Mouse (Mus musculus) intestine, embryonic 14.5 days (tissue): ENCODE data around the gene Nsun7. TPM values are rescaled to one million over a fixed set of nuclear protein-coding genes. Genes with fewer than 3 reads are reported as not detected.

Experiments used
- ATAC-seq: fragments of 200-750 bp; cut with Nextera tagmentation; replicated peaks from 2 replicates; pipeline ENCODE4 v1.8.0; 2017; ENCODE audit warnings: low read depth, moderate number of reproducible peaks, moderate TSS enrichment, moderate library complexity; ENCODE audit not compliant: low FRiP score, low TSS enrichment
- DNase-seq: peaks from one replicate; pipeline ENCODE4 v3.0.0-alpha.2; 2018; ENCODE audit warnings: low spot score
- H3K27ac ChIP-seq: fragments of 300-500 bp; sonication (generic); 2 replicates; pipeline ENCODE4 v1.5.1; 2014; ENCODE audit warnings: low read depth, mild to moderate bottlenecking, control low read depth
- H3K27me3 ChIP-seq: fragments of 300-500 bp; sonication (generic); replicated peaks from 2 replicates; pipeline ENCODE4 v1.6.1; 2014; ENCODE audit warnings: low read length, control low read depth; ENCODE audit not compliant: control insufficient read depth, insufficient read depth
- H3K36me3 ChIP-seq: fragments of 300-500 bp; sonication (generic); 2 replicates; pipeline ENCODE4 v1.6.1; 2014; ENCODE audit warnings: low read length, control low read depth; ENCODE audit not compliant: control insufficient read depth, insufficient read depth
- H3K4me1 ChIP-seq: fragments of 300-500 bp; sonication (generic); replicated peaks from 2 replicates; pipeline ENCODE4 v1.6.1; 2014; ENCODE audit warnings: low read length, control low read depth, mixed read lengths; ENCODE audit not compliant: control insufficient read depth, insufficient read depth
- H3K4me2 ChIP-seq: fragments of 300-500 bp; sonication (generic); 2 replicates; pipeline ENCODE4 v1.6.1; 2014; ENCODE audit warnings: low read length
- H3K4me3 ChIP-seq: fragments of 300-500 bp; sonication (generic); 2 replicates; pipeline ENCODE4 v1.5.1; 2014; ENCODE audit warnings: low read depth, low read length, control low read depth, mixed read lengths
- H3K9ac ChIP-seq: fragments of 300-500 bp; sonication (generic); 2 replicates; pipeline ENCODE4 v1.6.1; 2014; ENCODE audit warnings: mild to moderate bottlenecking, low read length
- H3K9me3 ChIP-seq: fragments of 300-500 bp; sonication (generic); 2 replicates; pipeline ENCODE4 v1.6.1; 2016; ENCODE audit warnings: low read length, control low read depth; ENCODE audit not compliant: control insufficient read depth
- WGBS: fragments of 180-500 bp; shearing (Covaris S2); extraction: QIAGEN DNeasy Blood & Tissue Kit; methylation state at CpG from one replicate; pipeline ENCODE4 v1.1.7; 2014; 5-methylcytosine and 5-hydroxymethylcytosine counted together
- polyA plus RNA-seq: library from polyadenylated mRNA; unstranded; fragments of >200 nt; fragmentation: Nextera tagmentation; extraction: Ambion mirVana; gene quantifications from 2 replicates; pipeline ENCODE4 v1.2.1, GENCODE M21; 2014

The Nsun7 gene
- polyA plus RNA-seq, 1 experiment from 2014 or later: 0.22 TPM

- H3K4me1 ChIP-seq: no peaks in the 10 kb centered on the region
- no peak for ATAC-seq
- WGBS: 91% methylated on average over 6 of the region's 6 CpGs
Observed at GRCm38 (mm10) chr5:66330806-66331205, 71.1 kb downstream of the Nsun7 start.

GRCm38 (mm10) chr5:66337025-66337968 is 77.6 kb downstream of the Nsun7 start:
- Histone ChIP-seq H3K36me3 (no peaks in the 10 kb centered on the region), H3K9me3 (no peaks in the 10 kb centered on the region), H3K4me3 (peak overlapping the region; percentile 35), H3K4me2 (peak overlapping the region; percentile 86), H3K27ac (no peak overlapping the region), H3K9ac (0 out of 2 replicates have a peak overlapping the region, but pooled peaks have one; percentile 25), H3K27me3 (no peaks in the 10 kb centered on the region), H3K4me1 (peaks cover 5% of the 10 kb centered on the region)
- 4% methylated on average over 38 of the region's 38 CpGs for WGBS
- DNase-seq (peak; percentile 84), ATAC-seq (peak; percentile 54; the same call in 1 of the 2 replicates)

More at GRCm38 (mm10) chr5:66330806-66331205, 71.1 kb downstream of the Nsun7 start:
- Histone ChIP-seq H3K27ac (no peak overlapping the region), H3K27me3 (no peaks in the 10 kb centered on the region), H3K9me3 (no peaks in the 10 kb centered on the region), H3K9ac (no peak overlapping the region), H3K4me3 (no peak overlapping the region), H3K36me3 (no peaks in the 10 kb centered on the region), H3K4me2 (no peak overlapping the region)
- DNase-seq: no peak

- Histone ChIP-seq H3K9ac (no peak overlapping the region), H3K27me3 (no peaks in the 10 kb centered on the region), H3K36me3 (no peaks in the 10 kb centered on the region), H3K27ac (no peak overlapping the region), H3K4me1 (peaks cover 5% of the 10 kb centered on the region), H3K4me3 (peak overlapping the region; percentile 35), H3K9me3 (no peaks in the 10 kb centered on the region), H3K4me2 (peak overlapping the region; percentile 86)
- WGBS: 45% methylated on average over 6 of the region's 6 CpGs
- DNase-seq (no peak), ATAC-seq (no peak)
Observed at GRCm38 (mm10) chr5:66337969-66338345, 78.3 kb downstream of the Nsun7 start.

GRCm38 (mm10) chr5:66338583-66338982 is 78.9 kb downstream of the Nsun7 start:
- no peak for ATAC-seq
- H3K27ac ChIP-seq: no peak overlapping the region
- H3K36me3 ChIP-seq: no peaks in the 10 kb centered on the region
- peaks cover 5% of the 10 kb centered on the region for H3K4me1 ChIP-seq
- no peak for DNase-seq
- H3K9me3 ChIP-seq: no peaks in the 10 kb centered on the region
- no peak overlapping the region for H3K9ac ChIP-seq
- no peaks in the 10 kb centered on the region for H3K27me3 ChIP-seq
- 39% methylated on average over 7 of the region's 7 CpGs for WGBS
- no peak overlapping the region for H3K4me3 ChIP-seq
- H3K4me2 ChIP-seq: no peak overlapping the region

GRCm38 (mm10) chr5:66340356-66341102 is 80.8 kb downstream of the Nsun7 start:
- no peak overlapping the region for H3K9ac ChIP-seq
- H3K27ac ChIP-seq: no peak overlapping the region
- no peaks in the 10 kb centered on the region for H3K27me3 ChIP-seq
- no peak overlapping the region for H3K4me2 ChIP-seq
- ATAC-seq (no peak), DNase-seq (no peak)
- H3K4me3 ChIP-seq: no peak overlapping the region
- no peaks in the 10 kb centered on the region for H3K36me3 ChIP-seq
- peaks cover 11% of the 10 kb centered on the region for H3K4me1 ChIP-seq
- no peaks in the 10 kb centered on the region for H3K9me3 ChIP-seq
- 51% methylated on average over 17 of the region's 17 CpGs for WGBS

- no peaks in the 10 kb centered on the region for H3K36me3 ChIP-seq
- DNase-seq (no peak), ATAC-seq (no peak)
- H3K9me3 ChIP-seq: no peaks in the 10 kb centered on the region
- H3K9ac ChIP-seq: no peak overlapping the region
- no peak overlapping the region for H3K4me2 ChIP-seq
- H3K4me1 ChIP-seq: peaks cover 11% of the 10 kb centered on the region
- no peaks in the 10 kb centered on the region for H3K27me3 ChIP-seq
- H3K27ac ChIP-seq: no peak overlapping the region
- 38% methylated on average over 10 of the region's 10 CpGs for WGBS
- H3K4me3 ChIP-seq: no peak overlapping the region
Observed at GRCm38 (mm10) chr5:66341848-66342247, 82.2 kb downstream of the Nsun7 start.

- no peaks in the 10 kb centered on the region for H3K9me3 ChIP-seq
- H3K27ac ChIP-seq: no peak overlapping the region
- 73% methylated on average over 9 of the region's 9 CpGs for WGBS
- DNase-seq (no peak), ATAC-seq (no peak)
- no peak overlapping the region for H3K4me3 ChIP-seq
- no peaks in the 10 kb centered on the region for H3K27me3 ChIP-seq
- H3K4me2 ChIP-seq: no peak overlapping the region
- peaks cover 7% of the 10 kb centered on the region for H3K4me1 ChIP-seq
- no peaks in the 10 kb centered on the region for H3K36me3 ChIP-seq
- H3K9ac ChIP-seq: no peak overlapping the region
Observed at GRCm38 (mm10) chr5:66342285-66342684, 82.6 kb downstream of the Nsun7 start.

- no peak overlapping the region for H3K9ac ChIP-seq
- DNase-seq (no peak), ATAC-seq (no peak)
- no peak overlapping the region for H3K4me3 ChIP-seq
- peaks cover 6% of the 10 kb centered on the region for H3K4me1 ChIP-seq
- H3K36me3 ChIP-seq: no peaks in the 10 kb centered on the region
- 86% methylated on average over 2 of the region's 2 CpGs for WGBS
- no peak overlapping the region for H3K27ac ChIP-seq
- no peaks in the 10 kb centered on the region for H3K27me3 ChIP-seq
- H3K4me2 ChIP-seq: no peak overlapping the region
- H3K9me3 ChIP-seq: no peaks in the 10 kb centered on the region
Observed at GRCm38 (mm10) chr5:66344182-66344581, 84.5 kb downstream of the Nsun7 start.
